Mouse (Mus musculus) left cerebral cortex, postnatal 14 days (tissue): ENCODE results near the gene Rpl23. TPM values are rescaled to one million over a fixed set of nuclear protein-coding genes. Genes with fewer than 3 reads are reported as not detected.
A peak's percentile ranks its signal among the peaks of the same experiment; 100 is the strongest.
"Not testable (repeated sequence)": the region's sequence is repeated elsewhere in the genome, so short reads cannot be mapped to it uniquely, and the experiment has no call there.

Experiments
- DNase-seq, 2 experiments: peaks; one replicate each; pipeline ENCODE4 v3.0.0; 2021 to 2022; ENCODE audit warnings: low spot score in 2 of 2, mixed read lengths in 1 of 2
- intact Hi-C: fragments of 180-260 bp; cut with DNase I; formaldehyde crosslinking; loops from one replicate; pipeline ENCODE4 v1.15.1; 2025
- microRNA-seq, 2 experiments: library from miRNA; unstranded; fragments of <30 nt; microRNA quantifications; one replicate each; pipeline ENCODE4 v1.2.0; 2022
- total RNA-seq, 2 experiments: library from RNA; stranded (reverse); gene quantifications; 2 replicates each; pipeline ENCODE4 v1.2.3; 2021

The Rpl23 gene
- total RNA-seq, 2 experiments from 2014 or later, result 342 to 343 TPM

- intact Hi-C loops, result loop anchor here (5.0 kb wide), 1 partner anchor 38 kb away; the partner anchor contains the start of genes Pcgf2 and Psmb3
- DNase-seq, result peak in 1 of 2 experiments; percentile 45
Measured at GRCm38 (mm10) chr11:97740190-97740589, 42.0 kb downstream of the Rpl23 start.

DNA sequence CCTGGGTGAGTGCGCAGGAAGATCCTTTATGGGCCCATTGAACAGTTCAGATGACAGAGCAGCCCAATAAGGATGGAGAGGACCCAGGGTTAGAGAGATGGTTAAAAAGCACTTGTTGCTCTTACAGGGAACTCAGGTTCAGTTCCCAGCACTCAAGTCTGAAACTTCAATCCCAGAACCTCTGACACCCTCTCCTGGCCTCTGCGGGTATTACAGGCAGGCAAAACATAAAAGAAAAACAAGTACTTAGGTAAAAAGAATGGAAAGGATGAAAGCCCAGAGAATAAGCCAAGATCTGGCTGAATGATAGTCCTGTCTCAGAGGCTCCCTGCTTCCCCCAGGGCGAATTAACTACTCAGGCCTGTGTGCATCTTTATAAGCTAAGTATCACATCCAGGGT is 43.1 kb downstream of the Rpl23 start:
- intact Hi-C loops, result no loop called here
- DNase-seq, result no peak

- no peak for DNase-seq
- intact Hi-C loops, result no loop called here
Measured at GRCm38 (mm10) chr11:97738703-97739102, 43.5 kb downstream of the Rpl23 start.

GRCm38 (mm10) chr11:97737600-97737999 is 44.6 kb downstream of the Rpl23 start:
- no peak for DNase-seq
- intact Hi-C loops, result no loop called here

GRCm38 (mm10) chr11:97736645-97737044 is 45.6 kb downstream of the Rpl23 start:
- intact Hi-C loops, result no loop called here
- no peak for DNase-seq

- DNase-seq, intact Hi-C loops: not testable (repeated sequence)
Measured at GRCm38 (mm10) chr11:97734810-97735209, 47.4 kb downstream of the Rpl23 start.

DNA sequence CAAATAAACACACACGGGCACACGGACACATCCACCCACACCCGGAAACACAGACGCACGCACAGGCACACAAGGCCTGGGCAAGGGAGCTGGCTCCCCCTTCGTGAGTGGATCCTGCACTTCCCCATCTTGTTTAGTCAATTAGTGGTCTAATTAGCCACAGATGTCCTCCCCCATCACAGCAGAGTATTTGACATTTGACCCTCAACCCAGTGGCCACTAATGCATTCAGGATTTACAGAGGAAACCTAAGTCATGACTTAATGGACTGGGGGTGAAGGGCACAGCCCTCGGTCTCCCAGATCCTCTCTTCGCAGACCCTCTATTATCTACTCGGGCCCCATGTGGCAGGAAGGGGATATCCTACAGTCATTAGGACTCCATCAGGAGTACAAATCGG is 48.5 kb downstream of the Rpl23 start:
- DNase-seq, result no peak
- intact Hi-C loops, result no loop called here

GRCm38 (mm10) chr11:97728730-97729129 is 53.5 kb downstream of the Rpl23 start:
- DNase-seq, result no peak
- intact Hi-C loops, result no loop called here

DNA sequence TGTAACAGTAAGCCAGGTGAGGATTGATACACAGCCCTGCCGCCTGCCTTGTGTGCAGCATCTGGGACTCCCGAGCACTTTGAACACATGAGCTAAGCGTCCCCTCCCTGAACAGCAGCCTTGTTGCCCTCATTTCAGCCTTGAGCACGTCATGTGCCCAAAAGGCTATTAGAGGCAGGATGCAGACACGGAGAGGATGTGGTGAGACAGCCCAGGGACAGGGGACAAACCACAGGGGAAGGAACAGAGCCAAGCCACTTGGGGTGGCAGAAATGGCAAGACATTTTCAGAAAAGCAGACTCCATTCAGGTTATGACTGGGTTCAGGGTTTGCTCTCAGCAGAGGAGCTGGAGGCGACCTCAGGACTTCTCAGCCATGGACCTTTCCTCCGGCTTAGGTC is 53.9 kb downstream of the Rpl23 start:
- intact Hi-C loops, result no loop called here

More for the DNA sequence above, 53.9 kb downstream of the Rpl23 start:
- DNase-seq, result no peak

Small RNA genes lying within 50 kb of the gene (microRNA-seq; reads per million reads assigned to microRNA genes)
- gene Mir8102, result 0 to 0.53 reads per million in 2 experiments

Other genes with a start within 250 kb of the Rpl23 start
- 100 to 1,000 TPM; 341 to 382 TPM for gene Srcin1, start 206.3 kb downstream of the Rpl23 start, total RNA-seq
- gene Epop, start 152.7 kb downstream of the Rpl23 start, total RNA-seq, result 10 to 100 TPM; 34.7 to 37.7 TPM
- 10 to 100 TPM; 79.8 to 80.1 TPM for gene Mllt6, start 119.0 kb downstream of the Rpl23 start, total RNA-seq
- gene Cisd3, start 96.6 kb downstream of the Rpl23 start, total RNA-seq, result 10 to 100 TPM; 36.7 to 38.9 TPM
- gene Pcgf2, start 81.9 kb downstream of the Rpl23 start, total RNA-seq, result 10 to 100 TPM; 31.3 to 35.8 TPM
- 100 to 1,000 TPM; 133 to 136 TPM for gene Psmb3, start 79.0 kb downstream of the Rpl23 start, total RNA-seq
- 100 to 1,000 TPM; 121 to 124 TPM for gene Pip4k2b, start 37.7 kb downstream of the Rpl23 start, total RNA-seq
- 10 to 100 TPM; 20.3 to 21.3 TPM for gene Cwc25, start 15.9 kb downstream of the Rpl23 start, total RNA-seq
- gene 1700001P01Rik, start 6.5 kb downstream of the Rpl23 start, total RNA-seq, result 1 to 10 TPM in 1 of 2 experiments, not detected in 1; 1.0 TPM
- 100 to 1,000 TPM; 189 to 204 TPM for gene Lasp1, start 16.6 kb upstream of the Rpl23 start, total RNA-seq
- 10 to 100 TPM; 48.5 to 52.8 TPM for gene B230217C12Rik, start 58.3 kb upstream of the Rpl23 start, total RNA-seq
- under 1 TPM; 0.86 to 0.99 TPM for gene Fbxo47, start 101.7 kb upstream of the Rpl23 start, total RNA-seq
- gene Plxdc1, start 204.0 kb upstream of the Rpl23 start, total RNA-seq, result 10 to 100 TPM in 1 of 2 experiments, 1 to 10 TPM in 1; 9.8 to 14.9 TPM
- gene Arl5c, start 213.7 kb upstream of the Rpl23 start, total RNA-seq, result 1 to 10 TPM; 2.2 to 2.3 TPM
- gene Cacnb1, start 240.6 kb upstream of the Rpl23 start, total RNA-seq, result 100 to 1,000 TPM; 150 TPM
- gene Rpl19, start 244.3 kb upstream of the Rpl23 start, total RNA-seq, result 100 to 1,000 TPM; 536 to 545 TPM